Mouse (Mus musculus) CD4-positive, CD25-positive, alpha-beta regulatory T cell, adult 9 weeks (primary cell): ENCODE data around the gene H2-M9. TPM values are rescaled to one million over a fixed set of nuclear protein-coding genes. Genes with fewer than 3 reads are reported as not detected.

Experiments
- polyA plus RNA-seq: library from polyadenylated mRNA; unstranded; fragments of 100-300 nt; shearing (Covaris generic); gene quantifications from one replicate; pipeline ENCODE4 v1.2.1, GENCODE M21; 2017

The H2-M9 gene
- polyA plus RNA-seq: not detected

GRCm38 (mm10) chr17:36642566-36642965, at the start of gene H2-M9:
Gene H2-M9, minus strand, starts transcription at chr17:36642666.

GRCm38 (mm10) chr17:36672119-36672518, 29.7 kb upstream of the H2-M9 start, which contains the start of gene H2-M1:
Gene H2-M1, minus strand, starts transcription at chr17:36672219.

Other genes with a start within 250 kb of the H2-M9 start
- gene H2-M10.4, start 180.3 kb downstream of the H2-M9 start, polyA plus RNA-seq: not detected
- gene H2-M11, start 95.6 kb downstream of the H2-M9 start, polyA plus RNA-seq: not detected
- not detected for gene H2-M1, start 29.6 kb upstream of the H2-M9 start, polyA plus RNA-seq
- gene H2-M10.5, start 130.2 kb upstream of the H2-M9 start, polyA plus RNA-seq: not detected
- gene H2-M10.6, start 169.5 kb upstream of the H2-M9 start, polyA plus RNA-seq: not detected
- 178 TPM for gene Trim26, start 194.5 kb upstream of the H2-M9 start, polyA plus RNA-seq
- 0.31 TPM for gene Trim15, start 224.5 kb upstream of the H2-M9 start, polyA plus RNA-seq
- gene Trim10, start 226.9 kb upstream of the H2-M9 start, polyA plus RNA-seq: not detected
- gene Trim40, start 247.5 kb upstream of the H2-M9 start, polyA plus RNA-seq: not detected